ENCODE assay signal across 10 mouse cellular contexts in genomic region chr5:112625555-112626160, GRCm38 (mm10). TPM values are rescaled to one million over a fixed set of nuclear protein-coding genes. Genes with fewer than 3 reads are reported as not detected.
DNase-seq lines count a peak whose midpoint lies in the region; ATAC-seq and TF ChIP-seq lines count a peak whose summit lies in the region.
"Had no signal": no experiment of that assay in that cellular context is flagged by ENCODE, and none has a peak within 500 bp of the region (broad histone marks: within the 10 kb centered on the region; RNA-seq: fewer than 3 reads in every experiment).

No protein-coding gene starts in this region.

- H3K4me3 ChIP-seq in heart, embryonic 13.5 days, result peak overlapping the region; percentile 31
- H3K4me3 ChIP-seq in E14TG2a.4 (replicated peaks; ENCODE audit: low read length), result peak overlapping the region; percentile 48
- no peak overlapping the region for H3K4me3 ChIP-seq in forebrain, embryonic 16.5 days (replicated peaks; ENCODE audit: low read length)
- H3K4me3 ChIP-seq in midbrain, embryonic 10.5 days, result peak overlapping the region; percentile 37

- WGBS in heart, embryonic 13.5 days, result 32% methylated on average over 31 of the region's 31 CpGs
- 38% methylated on average over 31 of the region's 31 CpGs for WGBS in forebrain, embryonic 16.5 days
- 49% methylated on average over 31 of the region's 31 CpGs for WGBS in midbrain, embryonic 10.5 days

- no peaks in the 10 kb centered on the region for H3K36me3 ChIP-seq in heart, embryonic 13.5 days
- no peaks in the 10 kb centered on the region for H3K36me3 ChIP-seq in E14TG2a.4 (ENCODE audit: insufficient read depth, low read length)
- no peaks in the 10 kb centered on the region for H3K36me3 ChIP-seq in forebrain, embryonic 16.5 days (ENCODE audit: control insufficient read depth, insufficient read depth)
- no peaks in the 10 kb centered on the region for H3K36me3 ChIP-seq in midbrain, embryonic 10.5 days

- peaks cover 92% of the 10 kb centered on the region for H3K27me3 ChIP-seq in heart, embryonic 13.5 days (replicated peaks)
- peaks cover 50% of the 10 kb centered on the region for H3K27me3 ChIP-seq in E14TG2a.4 (ENCODE audit: insufficient read depth, low read length)
- no peaks in the 10 kb centered on the region for H3K27me3 ChIP-seq in forebrain, embryonic 16.5 days (replicated peaks; ENCODE audit: control insufficient read depth, insufficient read depth, low read length)
- peaks cover 45% of the 10 kb centered on the region for H3K27me3 ChIP-seq in midbrain, embryonic 10.5 days (ENCODE audit: low read depth, poor library complexity, severe bottlenecking)

- H3K27ac ChIP-seq in heart, embryonic 13.5 days (replicated peaks), result no peak overlapping the region
- H3K27ac ChIP-seq in forebrain, embryonic 16.5 days (ENCODE audit: low read length), result no peak overlapping the region
- H3K27ac ChIP-seq in midbrain, embryonic 10.5 days (replicated peaks), result peak overlapping the region; percentile 77

- peak overlapping the region; percentile 52 for H3K4me2 ChIP-seq in heart, embryonic 13.5 days
- peak overlapping the region; percentile 24 for H3K4me2 ChIP-seq in forebrain, embryonic 16.5 days (ENCODE audit: low read length)

- ATAC-seq in heart, embryonic 13.5 days (ENCODE audit: extremely low read depth, insufficient number of reproducible peaks, low FRiP score, low TSS enrichment), result no peak
- ATAC-seq in forebrain, embryonic 16.5 days, result peak; percentile 25; the same call in 1 of the 2 replicates

- DNase-seq in heart, adult 9 months (ENCODE audit: low spot score in 2 of 2), result no peak
- peak; percentile 21 for DNase-seq in midbrain, embryonic 10.5 days (ENCODE audit: low spot score)
- DNase-seq in cerebellum, postnatal 4 days (ENCODE audit: low spot score in 2 of 2), result no peak
- DNase-seq in gastrocnemius, adult 8-10 months (ENCODE audit: low spot score in 2 of 2), result no peak
- DNase-seq in kidney, adult 11 months, result no peak
- DNase-seq: B cell, adult 2 months had no signal

- no peak overlapping the region for H3K9ac ChIP-seq in heart, embryonic 13.5 days
- peak overlapping the region; percentile 12; the same call in 1 of the 2 replicates for H3K9ac ChIP-seq in forebrain, embryonic 16.5 days (replicated peaks; ENCODE audit: low read depth, low read length)

- H3K9me3 ChIP-seq in heart, embryonic 13.5 days, result no peaks in the 10 kb centered on the region
- no peaks in the 10 kb centered on the region for H3K9me3 ChIP-seq in E14TG2a.4 (ENCODE audit: low read length)
- no peaks in the 10 kb centered on the region for H3K9me3 ChIP-seq in forebrain, embryonic 16.5 days (ENCODE audit: control insufficient read depth, low read length)
- no peaks in the 10 kb centered on the region for H3K9me3 ChIP-seq in midbrain, embryonic 10.5 days (replicated peaks)

- no peak for TF ChIP-seq CTCF in E14TG2a.4 (conservative IDR thresholded peaks at IDR 0.05; ENCODE audit: low read length)

- H3K4me1 ChIP-seq in heart, embryonic 13.5 days, result peaks cover 6% of the 10 kb centered on the region; the same call in 1 of the 2 replicates
- H3K4me1 ChIP-seq in E14TG2a.4 (replicated peaks; ENCODE audit: low read depth, low read length), result peaks cover 37% of the 10 kb centered on the region
- H3K4me1 ChIP-seq in forebrain, embryonic 16.5 days (replicated peaks; ENCODE audit: control insufficient read depth, insufficient read depth, low read length), result peaks cover 10% of the 10 kb centered on the region
- H3K4me1 ChIP-seq in midbrain, embryonic 10.5 days, result peaks cover 65% of the 10 kb centered on the region

RNA-seq across cellular contexts. Expression of gene Sez6l, which starts 48.7 kb away (rescaled TPM):
- 0.29 and 0.33 TPM in 2 replicates for polyA plus RNA-seq in heart, embryonic 13.5 days (2015; fragmentation: Nextera tagmentation; extraction: Ambion mirVana)
- 32.2 and 41.9 TPM in 2 replicates for polyA plus RNA-seq in forebrain, embryonic 16.5 days (2015; fragmentation: Nextera tagmentation; extraction: Ambion mirVana)
- 1.7 and 2.7 TPM in 2 replicates for polyA plus RNA-seq in midbrain, embryonic 10.5 days (2016; fragmentation: Nextera tagmentation; extraction: Ambion mirVana)
- total RNA-seq in gastrocnemius, adult 8-10 months (2022), result under 1 TPM in 3 of 4 experiments, not detected in 1; 0.04 to 0.19 (median 0.05) TPM
- polyA plus RNA-seq: liver, adult 2 months had no signal
